Mouse (Mus musculus) heart, embryonic 12.5 days (tissue): Measurements from ENCODE around the gene Pax4. TPM values are rescaled to one million over a fixed set of nuclear protein-coding genes. Genes with fewer than 3 reads are reported as not detected.
A peak's percentile ranks its signal among the peaks of the same experiment; 100 is the strongest.

Source experiments
- ATAC-seq: fragments of 200-750 bp; cut with Nextera tagmentation; 2 replicates; pipeline ENCODE4 v1.8.0; 2017; ENCODE audit warnings: moderate TSS enrichment, moderate library complexity; ENCODE audit not compliant: insufficient number of reproducible peaks, low FRiP score
- H3K27ac ChIP-seq: fragments of 300-500 bp; sonication (generic); 2 replicates; pipeline ENCODE4 v1.5.1; 2016; ENCODE audit warnings: mild to moderate bottlenecking, moderate library complexity; ENCODE audit not compliant: poor library complexity, severe bottlenecking
- H3K27me3 ChIP-seq: fragments of 300-500 bp; sonication (generic); replicated peaks from 2 replicates; pipeline ENCODE4 v1.6.1; 2016; ENCODE audit warnings: mild to moderate bottlenecking, moderate library complexity
- H3K36me3 ChIP-seq: fragments of 300-500 bp; sonication (generic); 2 replicates; pipeline ENCODE4 v1.6.1; 2016; ENCODE audit warnings: mild to moderate bottlenecking, moderate library complexity
- H3K4me1 ChIP-seq: fragments of 300-500 bp; sonication (generic); replicated peaks from 2 replicates; pipeline ENCODE4 v1.6.1; 2016; ENCODE audit warnings: mild to moderate bottlenecking
- H3K4me2 ChIP-seq: fragments of 300-500 bp; sonication (generic); 2 replicates; pipeline ENCODE4 v1.6.1; 2016; ENCODE audit warnings: mild to moderate bottlenecking, moderate library complexity
- H3K4me3 ChIP-seq: fragments of 300-500 bp; sonication (generic); 2 replicates; pipeline ENCODE4 v1.5.1; 2016; ENCODE audit warnings: mild to moderate bottlenecking
- H3K9ac ChIP-seq: fragments of 300-500 bp; sonication (generic); 2 replicates; pipeline ENCODE4 v1.6.1; 2016; ENCODE audit warnings: mild to moderate bottlenecking, moderate library complexity
- H3K9me3 ChIP-seq: fragments of 300-500 bp; sonication (generic); replicated peaks from 2 replicates; pipeline ENCODE4 v1.6.1; 2016; ENCODE audit warnings: mild to moderate bottlenecking, moderate library complexity
- WGBS: fragments of 180-500 bp; shearing (Covaris S2); methylation state at CpG from one replicate; pipeline ENCODE4 v1.1.7; 2016; 5-methylcytosine and 5-hydroxymethylcytosine counted together
- polyA plus RNA-seq: library from polyadenylated mRNA; unstranded; fragments of >200 nt; fragmentation: Nextera tagmentation; extraction: Ambion mirVana; gene quantifications from 2 replicates; pipeline ENCODE4 v1.2.1, GENCODE M21; 2016

Pax4 gene
- polyA plus RNA-seq, 1 experiment from 2014 or later, result not detected

DNA sequence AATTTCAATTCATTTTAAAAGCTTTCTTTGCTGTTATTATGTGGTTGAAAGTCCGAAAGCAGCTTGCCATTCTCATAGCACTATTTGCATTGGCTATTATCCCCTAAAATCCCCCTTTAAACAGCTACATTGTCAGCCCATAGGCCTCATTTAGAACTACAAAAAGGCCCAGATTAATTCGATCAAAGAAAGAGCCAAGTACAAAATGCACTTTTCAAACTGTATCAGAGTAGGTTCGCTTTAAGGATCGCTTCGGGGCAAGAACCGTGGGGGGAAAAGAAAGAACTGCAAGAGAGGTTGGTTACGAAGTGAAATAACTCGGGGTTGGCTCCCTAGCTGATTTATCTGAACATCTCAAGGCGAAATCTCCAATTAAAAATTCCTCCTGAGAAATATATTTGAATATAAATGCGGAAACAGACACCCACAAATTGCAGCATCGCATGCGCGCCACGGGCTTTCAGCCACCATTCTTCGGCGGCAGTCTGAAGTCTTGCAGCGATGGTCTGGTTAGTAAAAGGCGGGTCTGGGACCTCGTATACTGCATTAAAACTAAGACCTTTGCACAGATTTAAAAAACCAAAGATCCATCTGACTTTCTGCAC lies 52.2 kb downstream of the Pax4 start:
- H3K36me3 ChIP-seq, result no peaks in the 10 kb centered on the region
- no peak for ATAC-seq
- 0 out of 2 replicates have a peak, but pooled peaks cover 4% of the 10 kb centered on the region for H3K4me1 ChIP-seq
- H3K4me2 ChIP-seq, result peak overlapping the region; percentile 73
- peak overlapping the region; percentile 44 for H3K4me3 ChIP-seq
- H3K27ac ChIP-seq, result no peak overlapping the region
- peaks cover 60% of the 10 kb centered on the region for H3K27me3 ChIP-seq
- H3K9me3 ChIP-seq, result peaks cover 13% of the 10 kb centered on the region; the same call in 1 of the 2 replicates
- 3% methylated on average over 19 of the region's 19 CpGs for WGBS
- no peak overlapping the region for H3K9ac ChIP-seq

GRCm38 (mm10) chr6:28396051-28396852 lies 52.9 kb downstream of the Pax4 start:
- Histone ChIP-seq H3K9ac (no peak overlapping the region), H3K27ac (no peak overlapping the region), H3K9me3 (peaks cover 13% of the 10 kb centered on the region; the same call in 1 of the 2 replicates), H3K4me3 (peak overlapping the region; percentile 44; the same call in 1 of the 2 replicates), H3K27me3 (peaks cover 61% of the 10 kb centered on the region), H3K36me3 (no peaks in the 10 kb centered on the region), H3K4me2 (peak overlapping the region; percentile 73), H3K4me1 (0 out of 2 replicates have a peak, but pooled peaks cover 4% of the 10 kb centered on the region)
- WGBS, result 32% methylated on average over 15 of the region's 15 CpGs
- no peak for ATAC-seq

Other genes with a start within 250 kb of the Pax4 start
- 16.8 and 17.1 TPM in 2 replicates for gene Zfp800, start 51.3 kb downstream of the Pax4 start, polyA plus RNA-seq
- gene Arf5, start 25.8 kb downstream of the Pax4 start, polyA plus RNA-seq, result 239 TPM in 2 replicates
- not detected in 2 replicates for gene Fscn3, start 21.6 kb downstream of the Pax4 start, polyA plus RNA-seq
- 8.5 and 10.1 TPM in 2 replicates for gene Gcc1, start 21.0 kb downstream of the Pax4 start, polyA plus RNA-seq
- 95.2 and 98.3 TPM in 2 replicates for gene Snd1, start 25.8 kb upstream of the Pax4 start, polyA plus RNA-seq